Mouse (Mus musculus): ENCODE data around the gene Rnaseh2c.
A peak's percentile ranks its signal among the peaks of the same experiment; 100 is the strongest.

Rnaseh2c gene

GRCm38 (mm10) chr19:5570353-5571246, 31.1 kb upstream of the Rnaseh2c start:
- H3K4me3 ChIP-seq (replicated peaks; ENCODE audit: low read length): peak overlapping the region; percentile 91
- H3K4me1 ChIP-seq (replicated peaks; ENCODE audit: low read depth, low read length): peaks cover 63% of the 10 kb centered on the region
- H3K27me3 ChIP-seq (ENCODE audit: insufficient read depth, low read length): peaks cover 15% of the 10 kb centered on the region
- no peaks in the 10 kb centered on the region for H3K9me3 ChIP-seq (ENCODE audit: low read length)
- TF ChIP-seq NANOG (IDR thresholded peaks at IDR 0.05; ENCODE audit: borderline replicate concordance, low read length) (no peak), CTCF (conservative IDR thresholded peaks at IDR 0.05; ENCODE audit: low read length) (no peak), POU5F1 (IDR thresholded peaks at IDR 0.05; ENCODE audit: borderline replicate concordance, low read length) (no peak)
- peaks cover 24% of the 10 kb centered on the region for H3K36me3 ChIP-seq (ENCODE audit: insufficient read depth, low read length)

- Histone ChIP-seq H3K36me3 (ENCODE audit: insufficient read depth, low read length) (peaks cover 24% of the 10 kb centered on the region), H3K4me1 (replicated peaks; ENCODE audit: low read depth, low read length) (peaks cover 53% of the 10 kb centered on the region), H3K27me3 (ENCODE audit: insufficient read depth, low read length) (peaks cover 2% of the 10 kb centered on the region), H3K9me3 (ENCODE audit: low read length) (no peaks in the 10 kb centered on the region), H3K4me3 (replicated peaks; ENCODE audit: low read length) (no peak overlapping the region)
- TF ChIP-seq CTCF (conservative IDR thresholded peaks at IDR 0.05; ENCODE audit: low read length): no peak
- TF ChIP-seq NANOG (IDR thresholded peaks at IDR 0.05; ENCODE audit: borderline replicate concordance, low read length): no peak
- TF ChIP-seq POU5F1 (IDR thresholded peaks at IDR 0.05; ENCODE audit: borderline replicate concordance, low read length): no peak
Observed at GRCm38 (mm10) chr19:5571831-5572230, 29.8 kb upstream of the Rnaseh2c start.

- H3K4me1 ChIP-seq (replicated peaks; ENCODE audit: low read depth, low read length): peaks cover 49% of the 10 kb centered on the region
- H3K4me3 ChIP-seq (replicated peaks; ENCODE audit: low read length): no peak overlapping the region
- H3K9me3 ChIP-seq (ENCODE audit: low read length): no peaks in the 10 kb centered on the region
- no peak for TF ChIP-seq NANOG (IDR thresholded peaks at IDR 0.05; ENCODE audit: borderline replicate concordance, low read length)
- TF ChIP-seq POU5F1 (IDR thresholded peaks at IDR 0.05; ENCODE audit: borderline replicate concordance, low read length): no peak
- no peak for TF ChIP-seq CTCF (conservative IDR thresholded peaks at IDR 0.05; ENCODE audit: low read length)
- no peaks in the 10 kb centered on the region for H3K27me3 ChIP-seq (ENCODE audit: insufficient read depth, low read length)
- H3K36me3 ChIP-seq (ENCODE audit: insufficient read depth, low read length): peaks cover 24% of the 10 kb centered on the region
Observed at GRCm38 (mm10) chr19:5572331-5573125, 29.1 kb upstream of the Rnaseh2c start.

- Histone ChIP-seq H3K9me3 (ENCODE audit: low read length) (no peaks in the 10 kb centered on the region), H3K4me3 (replicated peaks; ENCODE audit: low read length) (no peak overlapping the region), H3K4me1 (replicated peaks; ENCODE audit: low read depth, low read length) (peaks cover 49% of the 10 kb centered on the region), H3K36me3 (ENCODE audit: insufficient read depth, low read length) (peaks cover 10% of the 10 kb centered on the region), H3K27me3 (ENCODE audit: insufficient read depth, low read length) (no peaks in the 10 kb centered on the region)
- TF ChIP-seq CTCF (conservative IDR thresholded peaks at IDR 0.05; ENCODE audit: low read length) (no peak), POU5F1 (IDR thresholded peaks at IDR 0.05; ENCODE audit: borderline replicate concordance, low read length) (no peak), NANOG (IDR thresholded peaks at IDR 0.05; ENCODE audit: borderline replicate concordance, low read length) (no peak)
Observed at GRCm38 (mm10) chr19:5575336-5575735, 26.3 kb upstream of the Rnaseh2c start.

- H3K4me1 ChIP-seq (replicated peaks; ENCODE audit: low read depth, low read length): peaks cover 55% of the 10 kb centered on the region
- H3K4me3 ChIP-seq (replicated peaks; ENCODE audit: low read length): peak overlapping the region; percentile 51
- H3K36me3 ChIP-seq (ENCODE audit: insufficient read depth, low read length): no peaks in the 10 kb centered on the region
- TF ChIP-seq CTCF (conservative IDR thresholded peaks at IDR 0.05; ENCODE audit: low read length) (no peak), POU5F1 (IDR thresholded peaks at IDR 0.05; ENCODE audit: borderline replicate concordance, low read length) (no peak), NANOG (IDR thresholded peaks at IDR 0.05; ENCODE audit: borderline replicate concordance, low read length) (peak; percentile 9; the same call in 1 of the 2 replicates)
- H3K27me3 ChIP-seq (ENCODE audit: insufficient read depth, low read length): no peaks in the 10 kb centered on the region
- H3K9me3 ChIP-seq (ENCODE audit: low read length): peaks cover 11% of the 10 kb centered on the region
Observed at GRCm38 (mm10) chr19:5579971-5580370, 21.7 kb upstream of the Rnaseh2c start.

GRCm38 (mm10) chr19:5580776-5581175, 20.9 kb upstream of the Rnaseh2c start:
- no peak overlapping the region for H3K4me3 ChIP-seq (replicated peaks; ENCODE audit: low read length)
- TF ChIP-seq NANOG (IDR thresholded peaks at IDR 0.05; ENCODE audit: borderline replicate concordance, low read length): no peak
- no peak for TF ChIP-seq POU5F1 (IDR thresholded peaks at IDR 0.05; ENCODE audit: borderline replicate concordance, low read length)
- no peak for TF ChIP-seq CTCF (conservative IDR thresholded peaks at IDR 0.05; ENCODE audit: low read length)
- peaks cover 11% of the 10 kb centered on the region for H3K9me3 ChIP-seq (ENCODE audit: low read length)
- H3K27me3 ChIP-seq (ENCODE audit: insufficient read depth, low read length): peaks cover 2% of the 10 kb centered on the region; the same call in 1 of the 2 replicates
- peaks cover 63% of the 10 kb centered on the region for H3K4me1 ChIP-seq (replicated peaks; ENCODE audit: low read depth, low read length)
- H3K36me3 ChIP-seq (ENCODE audit: insufficient read depth, low read length): no peaks in the 10 kb centered on the region

- peaks cover 65% of the 10 kb centered on the region for H3K4me1 ChIP-seq (replicated peaks; ENCODE audit: low read depth, low read length)
- H3K36me3 ChIP-seq (ENCODE audit: insufficient read depth, low read length): no peaks in the 10 kb centered on the region
- peaks cover 6% of the 10 kb centered on the region; the same call in 1 of the 2 replicates for H3K27me3 ChIP-seq (ENCODE audit: insufficient read depth, low read length)
- H3K9me3 ChIP-seq (ENCODE audit: low read length): peaks cover 11% of the 10 kb centered on the region
- TF ChIP-seq CTCF (conservative IDR thresholded peaks at IDR 0.05; ENCODE audit: low read length) (no peak), NANOG (IDR thresholded peaks at IDR 0.05; ENCODE audit: borderline replicate concordance, low read length) (no peak), POU5F1 (IDR thresholded peaks at IDR 0.05; ENCODE audit: borderline replicate concordance, low read length) (no peak)
- no peak overlapping the region for H3K4me3 ChIP-seq (replicated peaks; ENCODE audit: low read length)
Observed at GRCm38 (mm10) chr19:5581995-5582394, 19.7 kb upstream of the Rnaseh2c start.

GRCm38 (mm10) chr19:5589159-5589558, 12.5 kb upstream of the Rnaseh2c start:
- no peaks in the 10 kb centered on the region for H3K36me3 ChIP-seq (ENCODE audit: insufficient read depth, low read length)
- TF ChIP-seq POU5F1 (IDR thresholded peaks at IDR 0.05; ENCODE audit: borderline replicate concordance, low read length): no peak
- no peak for TF ChIP-seq NANOG (IDR thresholded peaks at IDR 0.05; ENCODE audit: borderline replicate concordance, low read length)
- peaks cover 6% of the 10 kb centered on the region; the same call in 1 of the 2 replicates for H3K27me3 ChIP-seq (ENCODE audit: insufficient read depth, low read length)

More at GRCm38 (mm10) chr19:5589159-5589558, 12.5 kb upstream of the Rnaseh2c start:
- Histone ChIP-seq H3K9me3 (ENCODE audit: low read length) (peaks cover 3% of the 10 kb centered on the region; the same call in 1 of the 2 replicates), H3K4me3 (replicated peaks; ENCODE audit: low read length) (no peak overlapping the region), H3K4me1 (replicated peaks; ENCODE audit: low read depth, low read length) (peaks cover 15% of the 10 kb centered on the region; the same call in 1 of the 2 replicates)
